Mouse (Mus musculus): ENCODE results near the gene Glra1.

- no peak for TF ChIP-seq CTCF (IDR thresholded peaks at IDR 0.05; ENCODE audit: control insufficient read depth, insufficient read depth, insufficient replicate concordance, low read depth, low read length)
- no peak for TF ChIP-seq POLR2A (IDR thresholded peaks at IDR 0.05; ENCODE audit: control insufficient read depth, low read depth, low read length)
Measured at GRCm38 (mm10) chr11:55496158-55496557, 111.8 kb downstream of the Glra1 start.

Measured in testis, adult 2 months (tissue).